Mouse (Mus musculus) heart, embryonic 12.5 days (tissue): ENCODE data around the gene Cadps2. TPM values are rescaled to one million over a fixed set of nuclear protein-coding genes. Genes with fewer than 3 reads are reported as not detected.

Experiments
- ATAC-seq: fragments of 200-750 bp; cut with Nextera tagmentation; 2 replicates; pipeline ENCODE4 v1.8.0; 2017; ENCODE audit warnings: moderate TSS enrichment, moderate library complexity; ENCODE audit not compliant: insufficient number of reproducible peaks, low FRiP score
- H3K27ac ChIP-seq: fragments of 300-500 bp; sonication (generic); 2 replicates; pipeline ENCODE4 v1.5.1; 2016; ENCODE audit warnings: mild to moderate bottlenecking, moderate library complexity; ENCODE audit not compliant: poor library complexity, severe bottlenecking
- H3K27me3 ChIP-seq: fragments of 300-500 bp; sonication (generic); replicated peaks from 2 replicates; pipeline ENCODE4 v1.6.1; 2016; ENCODE audit warnings: mild to moderate bottlenecking, moderate library complexity
- H3K36me3 ChIP-seq: fragments of 300-500 bp; sonication (generic); 2 replicates; pipeline ENCODE4 v1.6.1; 2016; ENCODE audit warnings: mild to moderate bottlenecking, moderate library complexity
- H3K4me1 ChIP-seq: fragments of 300-500 bp; sonication (generic); replicated peaks from 2 replicates; pipeline ENCODE4 v1.6.1; 2016; ENCODE audit warnings: mild to moderate bottlenecking
- H3K4me2 ChIP-seq: fragments of 300-500 bp; sonication (generic); 2 replicates; pipeline ENCODE4 v1.6.1; 2016; ENCODE audit warnings: mild to moderate bottlenecking, moderate library complexity
- H3K4me3 ChIP-seq: fragments of 300-500 bp; sonication (generic); 2 replicates; pipeline ENCODE4 v1.5.1; 2016; ENCODE audit warnings: mild to moderate bottlenecking
- H3K9ac ChIP-seq: fragments of 300-500 bp; sonication (generic); 2 replicates; pipeline ENCODE4 v1.6.1; 2016; ENCODE audit warnings: mild to moderate bottlenecking, moderate library complexity
- H3K9me3 ChIP-seq: fragments of 300-500 bp; sonication (generic); replicated peaks from 2 replicates; pipeline ENCODE4 v1.6.1; 2016; ENCODE audit warnings: mild to moderate bottlenecking, moderate library complexity
- WGBS: fragments of 180-500 bp; shearing (Covaris S2); methylation state at CpG from one replicate; pipeline ENCODE4 v1.1.7; 2016; 5-methylcytosine and 5-hydroxymethylcytosine counted together
- polyA plus RNA-seq: library from polyadenylated mRNA; unstranded; fragments of >200 nt; fragmentation: Nextera tagmentation; extraction: Ambion mirVana; gene quantifications from 2 replicates; pipeline ENCODE4 v1.2.1, GENCODE M21; 2016

Cadps2 gene
- polyA plus RNA-seq, 1 experiment from 2014 or later = 1.1 TPM

- Histone ChIP-seq H3K4me2 (no peak overlapping the region), H3K9me3 (no peaks in the 10 kb centered on the region), H3K9ac (no peak overlapping the region), H3K4me3 (no peak overlapping the region), H3K27me3 (peaks cover 21% of the 10 kb centered on the region), H3K4me1 (peaks cover 6% of the 10 kb centered on the region; the same call in 1 of the 2 replicates), H3K27ac (no peak overlapping the region), H3K36me3 (no peaks in the 10 kb centered on the region)
- ATAC-seq = no peak
- 90% methylated on average over 7 of the region's 7 CpGs for WGBS
Observed at GRCm38 (mm10) chr6:23837631-23838030, 1.6 kb downstream of the Cadps2 start.

- Histone ChIP-seq H3K4me1 (peaks cover 6% of the 10 kb centered on the region; the same call in 1 of the 2 replicates), H3K27ac (no peak overlapping the region), H3K4me2 (no peak overlapping the region), H3K9ac (no peak overlapping the region), H3K4me3 (no peak overlapping the region), H3K36me3 (no peaks in the 10 kb centered on the region), H3K27me3 (peaks cover 21% of the 10 kb centered on the region), H3K9me3 (no peaks in the 10 kb centered on the region)
- ATAC-seq = no peak
- 83% methylated on average over 5 of the region's 5 CpGs for WGBS
Observed at GRCm38 (mm10) chr6:23837127-23837526, 2.1 kb downstream of the Cadps2 start.

DNA sequence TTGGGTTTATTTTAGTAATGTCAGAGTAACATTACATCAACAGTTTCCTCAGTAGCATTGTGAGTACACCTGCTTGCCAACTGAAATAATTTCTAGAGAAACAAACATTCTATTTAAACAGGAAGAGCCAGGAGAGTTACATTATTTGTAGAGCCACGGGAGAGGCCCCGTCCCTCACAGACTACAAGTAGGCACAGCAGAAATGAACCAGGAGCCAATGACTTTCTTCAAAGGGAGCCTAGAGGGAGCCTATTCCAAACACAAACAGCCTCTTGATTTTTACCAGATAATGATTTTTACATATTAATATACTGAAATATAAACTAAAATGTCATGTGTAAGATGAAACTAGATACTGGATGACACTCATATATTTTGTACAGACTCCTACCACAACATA, 2.5 kb downstream of the Cadps2 start:
- no peak overlapping the region for H3K4me2 ChIP-seq
- ATAC-seq = no peak
- H3K27me3 ChIP-seq = peaks cover 21% of the 10 kb centered on the region
- no peak overlapping the region for H3K4me3 ChIP-seq
- 54% methylated on average over 2 of the region's 2 CpGs for WGBS
- H3K9me3 ChIP-seq = no peaks in the 10 kb centered on the region
- H3K36me3 ChIP-seq = no peaks in the 10 kb centered on the region
- no peak overlapping the region for H3K9ac ChIP-seq
- peaks cover 6% of the 10 kb centered on the region; the same call in 1 of the 2 replicates for H3K4me1 ChIP-seq
- no peak overlapping the region for H3K27ac ChIP-seq

DNA sequence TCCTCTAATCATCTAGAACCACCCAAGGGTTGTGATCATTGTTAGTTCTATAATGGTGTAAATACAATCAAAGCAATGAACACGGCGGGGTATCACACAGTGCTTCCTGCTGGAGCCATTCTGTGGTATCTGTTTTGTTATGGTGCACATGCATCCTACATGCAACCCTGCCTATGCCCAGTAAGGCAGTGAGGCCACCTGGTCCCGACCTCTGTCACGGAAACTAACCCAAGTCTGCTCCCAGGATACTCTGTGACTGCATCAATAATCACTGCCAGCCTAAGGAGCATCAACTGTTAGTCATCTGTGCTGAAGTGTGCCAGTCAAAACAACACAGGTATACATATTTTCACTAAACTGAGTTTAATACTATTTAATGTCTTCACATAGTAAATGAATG, 3.7 kb downstream of the Cadps2 start:
- Histone ChIP-seq H3K4me2 (no peak overlapping the region), H3K27me3 (peaks cover 17% of the 10 kb centered on the region), H3K4me3 (no peak overlapping the region), H3K4me1 (peaks cover 6% of the 10 kb centered on the region; the same call in 1 of the 2 replicates), H3K27ac (no peak overlapping the region), H3K36me3 (no peaks in the 10 kb centered on the region), H3K9me3 (no peaks in the 10 kb centered on the region), H3K9ac (no peak overlapping the region)
- no peak for ATAC-seq
- 71% methylated on average over 4 of the region's 4 CpGs for WGBS

GRCm38 (mm10) chr6:23830741-23831140, 8.5 kb downstream of the Cadps2 start:
- Histone ChIP-seq H3K9ac (no peak overlapping the region), H3K9me3 (no peaks in the 10 kb centered on the region), H3K4me1 (no peaks in the 10 kb centered on the region), H3K4me2 (no peak overlapping the region), H3K4me3 (no peak overlapping the region), H3K27ac (no peak overlapping the region), H3K27me3 (no peaks in the 10 kb centered on the region), H3K36me3 (no peaks in the 10 kb centered on the region)
- ATAC-seq = no peak
- WGBS = 62% methylated on average over 3 of the region's 3 CpGs

- no peak for ATAC-seq
- no peak overlapping the region for H3K27ac ChIP-seq
- H3K27me3 ChIP-seq = no peaks in the 10 kb centered on the region
- H3K9ac ChIP-seq = no peak overlapping the region
- no peak overlapping the region for H3K4me2 ChIP-seq
- H3K9me3 ChIP-seq = no peaks in the 10 kb centered on the region
- no peaks in the 10 kb centered on the region for H3K4me1 ChIP-seq
- no peaks in the 10 kb centered on the region for H3K36me3 ChIP-seq
- 86% methylated on average over 2 of the region's 2 CpGs for WGBS
- H3K4me3 ChIP-seq = no peak overlapping the region
Observed at GRCm38 (mm10) chr6:23829338-23829737, 9.9 kb downstream of the Cadps2 start.

- no peak overlapping the region for H3K4me3 ChIP-seq
- H3K36me3 ChIP-seq = no peaks in the 10 kb centered on the region
- H3K9me3 ChIP-seq = no peaks in the 10 kb centered on the region
- H3K27me3 ChIP-seq = no peaks in the 10 kb centered on the region
- WGBS = 79% methylated on average over 5 of the region's 5 CpGs
- ATAC-seq = no peak
- H3K4me2 ChIP-seq = no peak overlapping the region
- no peak overlapping the region for H3K27ac ChIP-seq
- H3K4me1 ChIP-seq = no peaks in the 10 kb centered on the region
- H3K9ac ChIP-seq = no peak overlapping the region
Observed at GRCm38 (mm10) chr6:23821819-23822218, 17.4 kb downstream of the Cadps2 start.

- Histone ChIP-seq H3K4me2 (no peak overlapping the region), H3K9me3 (0 out of 2 replicates have a peak, but pooled peaks cover 3% of the 10 kb centered on the region), H3K27me3 (no peaks in the 10 kb centered on the region), H3K4me3 (no peak overlapping the region), H3K4me1 (no peaks in the 10 kb centered on the region), H3K36me3 (no peaks in the 10 kb centered on the region), H3K27ac (no peak overlapping the region), H3K9ac (no peak overlapping the region)
- ATAC-seq = no peak
- WGBS = 70% methylated on average over 1 of the region's 1 CpGs
Observed at GRCm38 (mm10) chr6:23810087-23810486, 29.1 kb downstream of the Cadps2 start.

- H3K9me3 ChIP-seq = 0 out of 2 replicates have a peak, but pooled peaks cover 3% of the 10 kb centered on the region
- no peak overlapping the region for H3K9ac ChIP-seq
- H3K4me3 ChIP-seq = no peak overlapping the region
- H3K4me2 ChIP-seq = no peak overlapping the region
- H3K4me1 ChIP-seq = no peaks in the 10 kb centered on the region
- no peak for ATAC-seq
- no peak overlapping the region for H3K27ac ChIP-seq
- H3K27me3 ChIP-seq = no peaks in the 10 kb centered on the region
- H3K36me3 ChIP-seq = no peaks in the 10 kb centered on the region
- WGBS = 86% methylated on average over 6 of the region's 6 CpGs
Observed at GRCm38 (mm10) chr6:23809344-23809743, 29.9 kb downstream of the Cadps2 start.

DNA sequence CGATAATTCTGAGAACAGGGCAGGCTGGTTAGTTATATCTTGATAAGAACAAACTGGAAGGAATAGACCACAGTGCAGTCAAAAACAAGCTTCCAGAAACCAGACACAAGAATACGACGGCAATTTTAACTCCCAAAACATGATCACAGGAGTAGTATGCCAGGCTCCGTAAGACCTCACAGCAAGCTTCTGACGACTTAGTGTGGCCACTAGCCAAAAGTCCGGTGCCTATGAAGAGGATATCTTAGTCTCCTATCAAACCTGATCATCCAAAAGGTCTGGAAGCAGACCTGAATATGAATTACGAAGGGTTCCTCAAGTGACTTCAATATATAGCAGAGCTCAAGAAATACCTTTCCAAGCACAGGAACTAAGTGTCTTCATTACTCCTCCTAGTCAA, 33.9 kb downstream of the Cadps2 start:
- no peaks in the 10 kb centered on the region for H3K4me1 ChIP-seq
- H3K4me3 ChIP-seq = no peak overlapping the region
- no peaks in the 10 kb centered on the region for H3K36me3 ChIP-seq
- no peak overlapping the region for H3K9ac ChIP-seq
- ATAC-seq = no peak
- WGBS = 82% methylated on average over 7 of the region's 7 CpGs
- no peak overlapping the region for H3K4me2 ChIP-seq
- H3K27me3 ChIP-seq = no peaks in the 10 kb centered on the region
- H3K9me3 ChIP-seq = no peaks in the 10 kb centered on the region
- no peak overlapping the region for H3K27ac ChIP-seq

DNA sequence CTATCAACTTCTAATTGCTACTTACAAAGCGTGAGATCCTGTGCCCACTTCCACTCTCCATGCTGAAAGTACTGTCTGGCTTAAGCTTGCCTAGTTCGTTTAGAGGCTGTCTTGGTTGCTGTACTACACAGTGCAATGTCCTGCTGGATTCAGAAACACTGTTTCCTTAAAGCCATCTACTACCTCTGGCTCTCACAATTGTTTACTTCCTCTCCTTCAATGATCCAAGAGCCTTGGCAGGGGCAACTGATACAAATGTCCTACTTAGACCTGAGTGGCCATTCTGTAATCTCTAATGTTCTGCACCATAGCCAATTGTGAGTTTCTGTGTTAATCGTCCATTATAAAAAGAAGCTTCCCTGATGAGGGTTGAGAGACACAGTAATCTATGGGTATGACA, 47.4 kb downstream of the Cadps2 start:
- no peaks in the 10 kb centered on the region for H3K27me3 ChIP-seq
- no peaks in the 10 kb centered on the region for H3K9me3 ChIP-seq
- no peak for ATAC-seq
- WGBS = 74% methylated on average over 3 of the region's 3 CpGs
- no peak overlapping the region for H3K9ac ChIP-seq
- H3K4me3 ChIP-seq = no peak overlapping the region
- no peaks in the 10 kb centered on the region for H3K36me3 ChIP-seq
- H3K4me1 ChIP-seq = no peaks in the 10 kb centered on the region
- H3K27ac ChIP-seq = no peak overlapping the region
- no peak overlapping the region for H3K4me2 ChIP-seq

DNA sequence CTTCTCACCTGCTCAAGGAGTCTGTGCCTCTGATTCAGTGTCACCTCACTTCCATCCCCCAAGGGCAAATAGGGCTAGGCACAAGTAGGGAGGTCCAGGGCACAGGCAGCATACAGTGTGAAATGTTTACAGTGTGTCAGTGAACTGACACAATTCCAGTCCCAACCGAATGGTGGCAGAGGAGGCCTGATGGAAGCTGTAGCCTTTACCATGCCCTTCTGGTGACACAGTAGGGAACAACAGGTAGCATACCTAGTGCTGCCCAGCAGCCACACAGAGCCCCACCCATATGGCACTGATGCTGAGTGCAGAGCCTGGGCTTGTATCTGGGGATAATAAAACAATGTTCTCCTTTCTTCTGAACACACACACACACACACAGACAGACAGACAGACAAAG, 61.6 kb downstream of the Cadps2 start:
- Histone ChIP-seq H3K9me3 (no peaks in the 10 kb centered on the region), H3K4me1 (no peaks in the 10 kb centered on the region), H3K4me2 (no peak overlapping the region), H3K9ac (no peak overlapping the region), H3K27ac (no peak overlapping the region), H3K4me3 (no peak overlapping the region), H3K36me3 (no peaks in the 10 kb centered on the region), H3K27me3 (no peaks in the 10 kb centered on the region)
- ATAC-seq = no peak
- WGBS = 30% methylated on average over 1 of the region's 1 CpGs
